Mouse (Mus musculus) cerebellum, postnatal 14 days (tissue): ENCODE data around the gene Tcf7l1.

Experiments used
- DNase-seq, 2 experiments: peaks; one replicate each; pipeline ENCODE4 v3.0.0; 2021; ENCODE audit warnings: mixed read lengths in 2 of 2

The Tcf7l1 gene

DNA sequence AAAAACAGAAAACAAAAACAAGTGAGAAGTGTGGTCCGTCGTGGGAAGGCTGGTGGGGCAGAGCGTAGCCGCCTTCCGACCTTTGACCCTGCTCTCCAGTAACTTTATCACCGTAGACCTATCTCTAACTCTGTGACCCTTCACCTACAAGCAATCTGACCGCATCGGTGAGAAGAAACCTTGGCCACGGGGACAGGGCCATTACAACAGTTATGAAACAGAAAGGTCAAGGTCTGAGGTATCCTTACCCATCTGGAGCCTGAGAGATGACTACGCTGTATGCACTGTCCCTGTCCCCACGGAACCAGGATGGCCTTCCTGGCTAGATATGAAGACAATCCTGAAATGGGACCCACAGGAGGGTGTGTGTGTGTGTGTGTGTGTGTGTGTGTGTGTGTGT, 204.9 kb downstream of the Tcf7l1 start:
- DNase-seq = no peak

DNA sequence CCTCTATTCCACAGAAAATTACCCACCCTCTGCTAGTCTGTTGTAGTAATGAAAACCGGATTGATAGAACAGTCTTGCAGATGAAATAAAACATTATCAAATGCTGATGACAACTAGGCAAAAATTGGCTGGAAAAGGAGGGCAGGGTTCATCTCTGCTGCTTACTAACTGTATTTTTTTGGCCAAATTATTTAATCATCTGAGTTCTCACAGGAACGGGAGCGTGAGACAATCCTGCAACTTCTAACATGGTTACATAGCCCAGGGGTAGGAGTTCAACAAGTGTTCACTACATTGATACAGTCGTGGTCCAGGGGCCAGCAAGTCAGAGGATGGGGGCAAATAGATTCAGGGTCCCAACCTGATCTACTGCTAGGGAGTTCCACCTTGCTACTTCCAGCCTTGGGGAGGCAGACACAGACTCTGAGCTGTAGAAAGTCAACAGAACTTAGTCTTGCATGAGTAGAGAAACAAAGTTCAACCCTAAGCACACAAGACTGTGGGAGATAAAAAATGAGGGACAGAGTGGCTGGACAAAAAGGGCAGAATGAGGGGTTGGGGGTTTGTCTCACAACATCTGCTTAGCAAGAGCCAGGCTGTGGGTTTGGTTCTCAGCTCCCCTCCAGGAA, 205.7 kb downstream of the Tcf7l1 start:
- DNase-seq = no peak

DNA sequence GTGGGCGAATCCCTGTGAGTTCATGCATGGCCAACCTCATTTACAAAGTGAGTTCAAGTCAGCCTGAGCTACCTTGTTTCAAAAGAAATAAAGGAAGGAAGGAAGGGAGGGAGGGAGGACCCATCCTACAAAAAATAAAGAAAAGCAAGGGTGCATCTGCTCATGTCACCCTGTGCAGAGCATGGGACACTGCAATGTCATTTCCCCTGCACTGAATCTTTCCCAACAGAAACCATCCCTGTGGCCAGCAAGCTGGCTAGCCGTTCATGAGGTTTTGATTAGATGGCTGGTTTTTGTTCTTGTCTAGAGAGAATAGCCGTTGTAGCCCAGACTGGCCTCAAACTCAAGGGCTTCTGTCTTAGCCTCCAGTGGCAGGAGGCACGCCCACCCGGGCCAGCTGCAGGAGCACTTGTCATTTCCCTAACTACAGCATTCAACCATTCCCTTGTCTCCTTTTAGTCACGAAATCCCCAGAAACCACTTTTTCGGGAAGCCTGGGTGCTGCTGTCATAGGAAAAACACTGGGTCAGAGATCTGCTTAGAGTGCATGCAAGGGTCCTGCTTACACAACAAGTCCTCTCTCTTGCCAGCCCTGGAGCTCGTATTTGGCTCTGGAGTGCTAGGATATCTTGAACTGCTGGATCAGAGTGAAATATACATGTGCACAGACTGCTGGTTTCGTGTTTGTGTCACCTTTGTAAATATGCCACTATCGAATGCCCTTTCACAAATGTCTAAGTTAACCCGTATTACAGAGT, 207.2 kb downstream of the Tcf7l1 start:
- no peak for DNase-seq
